Mouse (Mus musculus): ENCODE data around the gene Ascc2.
A peak's percentile ranks its signal among the peaks of the same experiment; 100 is the strongest.
"Not testable (repeated sequence)": the region's sequence is repeated elsewhere in the genome, so short reads cannot be mapped to it uniquely, and the experiment has no call there.

Ascc2 gene

GRCm38 (mm10) chr11:4633420-4633819 is 4.1 kb upstream of the Ascc2 start:
- DNase-seq (ENCODE audit: low spot score in 2 of 2): no peak

- DNase-seq (ENCODE audit: low spot score in 2 of 2): no peak
These were observed 3.2 kb upstream of the Ascc2 start for GRCm38 (mm10) chr11:4634395-4634794.

- DNase-seq (ENCODE audit: low spot score in 2 of 2): no peak
These were observed 685 bp upstream of the Ascc2 start for GRCm38 (mm10) chr11:4636782-4637342.

GRCm38 (mm10) chr11:4638261-4638660 is 714 bp downstream of the Ascc2 start:
- no peak for DNase-seq (ENCODE audit: low spot score in 2 of 2)

GRCm38 (mm10) chr11:4641185-4641584 is 3.6 kb downstream of the Ascc2 start:
- DNase-seq (ENCODE audit: low spot score in 2 of 2): no peak

- no peak for DNase-seq (ENCODE audit: low spot score in 2 of 2)
These were observed 6.2 kb downstream of the Ascc2 start for GRCm38 (mm10) chr11:4643722-4644121.

GRCm38 (mm10) chr11:4645180-4645579 is 7.6 kb downstream of the Ascc2 start:
- not testable (repeated sequence) for DNase-seq (ENCODE audit: low spot score in 2 of 2)

- no peak for DNase-seq (ENCODE audit: low spot score in 2 of 2)
These were observed 8.9 kb downstream of the Ascc2 start for GRCm38 (mm10) chr11:4646409-4646808.

GRCm38 (mm10) chr11:4659818-4660217 is 22.3 kb downstream of the Ascc2 start:
- DNase-seq (ENCODE audit: low spot score in 2 of 2): no peak

- DNase-seq (ENCODE audit: low spot score in 2 of 2): no peak
These were observed 22.9 kb downstream of the Ascc2 start for GRCm38 (mm10) chr11:4660309-4661025.

GRCm38 (mm10) chr11:4661324-4661723 is 23.8 kb downstream of the Ascc2 start:
- no peak for DNase-seq (ENCODE audit: low spot score in 2 of 2)

- no peak for DNase-seq (ENCODE audit: low spot score in 2 of 2)
These were observed 24.4 kb downstream of the Ascc2 start for GRCm38 (mm10) chr11:4661871-4662495.

- no peak for DNase-seq (ENCODE audit: low spot score in 2 of 2)
These were observed 24.9 kb downstream of the Ascc2 start for GRCm38 (mm10) chr11:4662496-4662878.

GRCm38 (mm10) chr11:4671736-4672135 is 34.2 kb downstream of the Ascc2 start:
- DNase-seq (ENCODE audit: low spot score in 2 of 2): no peak

GRCm38 (mm10) chr11:4674593-4674992 is 37.0 kb downstream of the Ascc2 start:
- no peak for DNase-seq (ENCODE audit: low spot score in 2 of 2)

GRCm38 (mm10) chr11:4675126-4675562 is 37.6 kb downstream of the Ascc2 start:
- no peak for DNase-seq (ENCODE audit: low spot score in 2 of 2)

- DNase-seq (ENCODE audit: low spot score in 2 of 2): no peak
These were observed 38.1 kb downstream of the Ascc2 start for GRCm38 (mm10) chr11:4675693-4676092.

- peak; percentile 25 to 38 for DNase-seq (ENCODE audit: low spot score in 2 of 2)
These were observed 39.8 kb downstream of the Ascc2 start for GRCm38 (mm10) chr11:4677250-4677872.

- no peak for DNase-seq (ENCODE audit: low spot score in 2 of 2)
These were observed 41.3 kb downstream of the Ascc2 start for GRCm38 (mm10) chr11:4678700-4679440.

- DNase-seq (ENCODE audit: low spot score in 2 of 2): no peak
These were observed 41.9 kb downstream of the Ascc2 start for GRCm38 (mm10) chr11:4679441-4679832.

GRCm38 (mm10) chr11:4680126-4680525 is 42.6 kb downstream of the Ascc2 start:
- no peak for DNase-seq (ENCODE audit: low spot score in 2 of 2)

GRCm38 (mm10) chr11:4683516-4683915 is 46.0 kb downstream of the Ascc2 start:
- no peak for DNase-seq (ENCODE audit: low spot score in 2 of 2)
